Mouse (Mus musculus): ENCODE data around the gene Rarb.

Rarb gene

GRCm38 (mm10) chr14:16733595-16734298 is 85.2 kb downstream of the Rarb start:
- no peak for DNase-seq

GRCm38 (mm10) chr14:16732054-16732453 is 86.9 kb downstream of the Rarb start:
- DNase-seq, result no peak

GRCm38 (mm10) chr14:16728175-16728838 is 90.6 kb downstream of the Rarb start:
- DNase-seq, result no peak

GRCm38 (mm10) chr14:16723991-16724390 is 95.0 kb downstream of the Rarb start:
- DNase-seq, result no peak

GRCm38 (mm10) chr14:16717821-16718220 is 101.1 kb downstream of the Rarb start:
- no peak for DNase-seq

GRCm38 (mm10) chr14:16714344-16714955 is 104.5 kb downstream of the Rarb start:
- no peak for DNase-seq

- no peak for DNase-seq
Measured at GRCm38 (mm10) chr14:16713773-16714172, 105.2 kb downstream of the Rarb start.

GRCm38 (mm10) chr14:16699228-16699627 is 119.7 kb downstream of the Rarb start:
- no peak for DNase-seq

GRCm38 (mm10) chr14:16695453-16696120 is 123.4 kb downstream of the Rarb start:
- DNase-seq, result no peak

GRCm38 (mm10) chr14:16678335-16678734 is 140.6 kb downstream of the Rarb start:
- no peak for DNase-seq

- DNase-seq, result no peak
Measured at GRCm38 (mm10) chr14:16677081-16677480, 141.9 kb downstream of the Rarb start.

- DNase-seq, result no peak
Measured at GRCm38 (mm10) chr14:16670571-16670970, 148.4 kb downstream of the Rarb start.

GRCm38 (mm10) chr14:16639153-16639943 is 179.6 kb downstream of the Rarb start:
- no peak for DNase-seq

GRCm38 (mm10) chr14:16613975-16614374 is 205.0 kb downstream of the Rarb start:
- DNase-seq, result no peak

- DNase-seq, result no peak
Measured at GRCm38 (mm10) chr14:16605480-16605879, 213.5 kb downstream of the Rarb start.

- DNase-seq, result no peak
Measured at GRCm38 (mm10) chr14:16604469-16605064, 214.4 kb downstream of the Rarb start.

- DNase-seq, result no peak
Measured at GRCm38 (mm10) chr14:16603040-16603590, 215.8 kb downstream of the Rarb start.

GRCm38 (mm10) chr14:16599224-16599623 is 219.7 kb downstream of the Rarb start:
- peak; percentile 25 for DNase-seq

- no peak for DNase-seq
Measured at GRCm38 (mm10) chr14:16598074-16598501, 220.9 kb downstream of the Rarb start.

GRCm38 (mm10) chr14:16589139-16589538 is 229.8 kb downstream of the Rarb start:
- DNase-seq, result no peak

- DNase-seq, result no peak
Measured at GRCm38 (mm10) chr14:16578100-16578499, 240.9 kb downstream of the Rarb start.

GRCm38 (mm10) chr14:16577049-16577448 is 241.9 kb downstream of the Rarb start:
- DNase-seq, result no peak

Measured in right cerebral cortex, postnatal 14 days (tissue).